Mouse (Mus musculus): ENCODE data around the gene Dlx5.

GRCm38 (mm10) chr6:6925264-6925663 lies 43.4 kb upstream of the Dlx5 start:
- TF ChIP-seq CTCF (IDR thresholded peaks at IDR 0.05; ENCODE audit: borderline replicate concordance, insufficient read depth, low read depth, low read length): no peak
- no peak for TF ChIP-seq POLR2A (IDR thresholded peaks at IDR 0.05; ENCODE audit: borderline replicate concordance, insufficient read depth, low read length)

Measured in cerebellum, adult 2 months (tissue).